Mouse (Mus musculus): ENCODE results near the gene Olfml3. TPM values are rescaled to one million over a fixed set of nuclear protein-coding genes. Genes with fewer than 3 reads are reported as not detected.

The Olfml3 gene
- total RNA-seq, 2 experiments from 2014 or later: 17.3 to 24.4 TPM

- peak in 1 of 2 experiments; percentile 7 for DNase-seq (ENCODE audit: low spot score in 2 of 2)
Measured at GRCm38 (mm10) chr3:103743208-103743607, 5.4 kb upstream of the Olfml3 start.

- no peak for DNase-seq (ENCODE audit: low spot score in 2 of 2)
Measured at GRCm38 (mm10) chr3:103740342-103740741, 2.5 kb upstream of the Olfml3 start.

GRCm38 (mm10) chr3:103739329-103739728 lies 1.5 kb upstream of the Olfml3 start, which contains the start of gene Gm10964:
TSS of gene Gm10964 (plus strand) at chr3:103739366.
- no peak for DNase-seq (ENCODE audit: low spot score in 2 of 2)

GRCm38 (mm10) chr3:103737061-103737754 lies 593 bp downstream of the Olfml3 start:
- peak; percentile 18 to 48 for DNase-seq (ENCODE audit: low spot score in 2 of 2)

GRCm38 (mm10) chr3:103735776-103736600 lies 1.8 kb downstream of the Olfml3 start:
- DNase-seq (ENCODE audit: low spot score in 2 of 2): no peak

- no peak for DNase-seq (ENCODE audit: low spot score in 2 of 2)
Measured at GRCm38 (mm10) chr3:103734696-103735519, 2.9 kb downstream of the Olfml3 start.

- peak in 1 of 2 experiments; percentile 16 for DNase-seq (ENCODE audit: low spot score in 2 of 2)
Measured at GRCm38 (mm10) chr3:103733799-103734695, 3.8 kb downstream of the Olfml3 start.

GRCm38 (mm10) chr3:103733176-103733575 lies 4.6 kb downstream of the Olfml3 start:
- DNase-seq (ENCODE audit: low spot score in 2 of 2): peak in 1 of 2 experiments; percentile 8

GRCm38 (mm10) chr3:103732116-103732515 lies 5.7 kb downstream of the Olfml3 start:
- no peak for DNase-seq (ENCODE audit: low spot score in 2 of 2)

GRCm38 (mm10) chr3:103729850-103730249 lies 8.0 kb downstream of the Olfml3 start:
- no peak for DNase-seq (ENCODE audit: low spot score in 2 of 2)

- DNase-seq (ENCODE audit: low spot score in 2 of 2): no peak
Measured at GRCm38 (mm10) chr3:103727813-103728326, 9.9 kb downstream of the Olfml3 start.

- DNase-seq (ENCODE audit: low spot score in 2 of 2): no peak
Measured at GRCm38 (mm10) chr3:103726642-103727041, 11.2 kb downstream of the Olfml3 start.

GRCm38 (mm10) chr3:103724137-103724536 lies 13.7 kb downstream of the Olfml3 start:
- no peak for DNase-seq (ENCODE audit: low spot score in 2 of 2)

- DNase-seq (ENCODE audit: low spot score in 2 of 2): no peak
Measured at GRCm38 (mm10) chr3:103718728-103719127, 19.1 kb downstream of the Olfml3 start.

- DNase-seq (ENCODE audit: low spot score in 2 of 2): no peak
Measured at GRCm38 (mm10) chr3:103716774-103717760, 20.7 kb downstream of the Olfml3 start.

GRCm38 (mm10) chr3:103715762-103716693 lies 21.8 kb downstream of the Olfml3 start:
- DNase-seq (ENCODE audit: low spot score in 2 of 2): peak in 1 of 2 experiments; percentile 36

GRCm38 (mm10) chr3:103714942-103715341 lies 22.9 kb downstream of the Olfml3 start:
- no peak for DNase-seq (ENCODE audit: low spot score in 2 of 2)

All from adrenal gland, adult 18-20 months (tissue).